Mouse (Mus musculus): Measurements from ENCODE around the gene Lpcat1.

DNA sequence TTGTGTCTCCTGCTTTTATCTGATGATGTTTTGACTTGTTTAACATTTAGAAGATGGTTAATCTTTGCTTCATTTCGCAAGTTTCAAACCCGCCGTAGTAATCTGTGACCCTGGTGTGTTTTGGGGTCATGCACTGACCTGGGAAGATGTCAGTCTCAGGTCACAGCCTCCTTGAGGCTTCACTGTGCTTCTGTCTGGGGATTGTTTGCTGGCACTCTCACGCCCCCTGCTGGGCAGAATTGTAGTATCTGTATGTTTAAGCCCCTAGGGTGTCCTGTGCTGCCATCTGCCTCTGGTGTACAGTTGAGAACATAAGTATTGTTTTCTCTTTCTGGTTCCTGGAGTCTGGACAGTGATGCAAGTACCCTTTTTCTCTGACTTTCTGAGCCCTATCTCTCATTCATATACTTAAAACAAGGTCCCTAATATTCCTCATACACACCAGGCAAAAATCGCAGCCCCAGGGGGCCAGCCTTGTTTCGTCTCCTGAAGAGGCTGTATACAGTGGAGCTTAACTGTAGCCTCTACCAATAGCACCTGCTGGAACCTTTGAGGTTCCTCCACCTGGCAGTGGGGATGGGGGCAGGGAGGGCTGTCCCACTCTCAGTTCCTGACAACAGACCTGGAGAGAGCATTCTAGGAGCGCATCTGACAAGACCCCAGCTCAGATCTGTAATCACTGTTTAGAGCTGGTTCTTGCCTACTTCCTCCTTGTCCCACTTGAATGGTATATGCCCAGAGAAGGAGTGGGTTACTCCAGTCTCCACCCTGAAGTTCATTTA lies 38.9 kb downstream of the Lpcat1 start:
- no peak for TF ChIP-seq GATA1 (IDR thresholded peaks at IDR 0.05; ENCODE audit: borderline replicate concordance, low read length)
- TF ChIP-seq FLI1 (IDR thresholded peaks at IDR 0.05; ENCODE audit: low read length) = no peak

Measured in megakaryocyte, embryonic 14.5 days (primary cell).